Mouse (Mus musculus) lung, adult 18-20 months (tissue): ENCODE measurements around the gene Eif4g1.
A peak's percentile ranks its signal among the peaks of the same experiment; 100 is the strongest.

ENCODE experiments used
- DNase-seq, 2 experiments: peaks; one replicate each; pipeline ENCODE4 v3.0.0; 2022; ENCODE audit warnings: mixed read lengths in 2 of 2

Gene Eif4g1

DNA sequence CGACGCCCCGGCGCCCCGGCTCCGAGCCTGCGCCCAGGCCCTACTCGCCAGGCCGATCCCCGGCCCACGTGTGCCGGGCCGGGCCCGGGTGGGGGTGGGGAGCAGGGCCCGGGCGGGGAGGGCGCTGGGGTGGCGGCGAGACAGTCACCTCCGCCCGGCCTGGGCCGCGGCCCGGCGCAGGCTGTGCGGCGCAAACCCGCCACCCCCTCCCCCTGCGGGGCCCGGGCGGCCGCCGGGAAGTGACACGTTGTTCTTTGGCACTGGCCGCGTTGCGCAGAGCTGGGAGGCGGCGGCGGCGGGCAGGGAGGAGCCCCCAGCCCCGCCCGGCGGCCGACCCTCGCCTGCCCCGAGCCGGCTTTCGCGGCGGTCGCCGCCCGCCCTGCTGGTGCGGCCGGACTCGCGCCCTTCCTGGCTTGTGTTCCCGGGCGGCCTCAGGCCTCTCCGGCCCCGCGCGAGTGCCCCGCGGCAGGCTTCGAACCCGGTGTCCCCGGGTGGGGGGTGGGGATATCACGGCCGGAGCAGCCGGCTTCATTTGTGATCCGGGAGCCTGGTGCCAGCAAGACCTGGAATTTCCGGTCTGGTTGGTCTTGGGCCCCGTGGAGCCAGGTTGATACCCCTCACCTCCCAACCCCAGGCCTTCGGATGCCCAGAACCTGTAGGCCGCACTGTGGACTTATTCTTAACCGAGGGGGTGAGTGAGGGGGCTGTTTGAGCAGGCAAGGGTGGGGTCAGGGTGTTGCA is 5.0 kb downstream of the Eif4g1 start:
- DNase-seq: peak; percentile 53 to 69

DNA sequence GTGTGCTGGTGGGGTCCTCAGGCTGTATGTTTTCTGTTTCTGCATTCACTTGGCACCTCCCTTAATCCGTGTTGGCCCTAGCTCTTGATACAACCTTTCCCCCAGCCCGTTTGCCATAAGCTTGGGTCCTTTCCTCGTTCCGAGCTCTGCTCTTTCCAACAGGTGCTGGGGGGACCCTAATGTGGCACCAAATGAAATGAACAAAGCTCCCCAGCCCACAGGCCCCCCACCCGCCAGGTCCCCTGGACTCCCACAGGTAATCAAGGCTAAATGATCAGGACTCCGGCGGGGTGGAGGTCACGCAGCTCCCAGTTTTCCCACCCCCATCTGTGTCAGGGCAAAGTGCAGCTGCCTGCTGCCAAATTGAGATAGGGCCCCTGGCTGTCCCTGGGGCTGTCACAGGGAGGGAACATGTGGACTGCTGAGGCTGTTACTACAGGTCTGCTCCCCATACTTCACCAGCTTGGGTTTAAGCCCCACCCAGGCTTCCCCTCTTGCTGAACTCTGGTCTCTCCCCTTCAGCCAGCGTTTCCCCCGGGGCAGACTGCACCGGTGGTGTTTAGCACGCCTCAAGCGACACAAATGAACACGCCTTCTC is 5.7 kb downstream of the Eif4g1 start:
- DNase-seq: peak in 1 of 2 experiments; percentile 17

DNA sequence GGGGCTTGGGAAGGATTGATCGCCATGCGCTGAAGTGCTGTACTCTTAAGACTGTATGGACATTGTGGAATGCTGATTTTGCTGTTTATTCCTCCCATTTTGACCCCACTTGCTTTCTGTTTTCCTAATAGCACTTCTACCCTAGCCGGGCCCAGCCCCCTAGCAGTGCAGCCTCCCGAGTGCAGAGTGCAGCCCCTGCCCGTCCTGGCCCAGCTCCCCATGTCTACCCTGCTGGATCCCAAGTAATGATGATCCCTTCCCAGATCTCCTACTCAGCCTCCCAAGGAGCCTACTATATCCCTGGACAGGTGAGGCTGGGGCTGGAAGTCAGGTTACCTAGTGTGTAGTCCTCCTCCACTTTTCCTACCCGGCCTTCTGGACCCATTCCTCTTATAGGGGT is 7.1 kb downstream of the Eif4g1 start:
- no peak for DNase-seq

DNA sequence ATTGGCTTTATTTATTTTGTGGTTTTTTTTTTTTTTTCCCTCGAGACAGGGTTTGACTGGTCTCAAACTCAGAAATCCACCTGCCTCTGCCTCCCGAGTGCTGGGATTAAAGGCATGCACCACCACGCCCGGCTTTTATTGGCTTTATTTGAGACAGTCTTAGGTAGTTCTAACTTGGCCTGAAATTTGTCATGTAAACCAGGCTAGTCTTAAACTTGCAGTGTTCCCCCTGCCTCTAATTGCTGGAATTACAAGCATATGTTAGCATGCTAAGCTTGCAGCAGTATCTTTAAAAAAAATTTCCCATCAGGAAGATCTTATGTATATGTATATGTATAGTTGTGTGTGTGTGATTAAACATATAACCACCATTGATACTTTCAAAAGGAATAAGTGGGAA is 8.6 kb downstream of the Eif4g1 start:
- no peak for DNase-seq

GRCm38 (mm10) chr16:20677380-20677779 is 9.3 kb downstream of the Eif4g1 start:
- DNase-seq: no peak

GRCm38 (mm10) chr16:20677974-20678675 is 10.0 kb downstream of the Eif4g1 start:
- peak; percentile 92 to 96 for DNase-seq

- no peak for DNase-seq
Measured at GRCm38 (mm10) chr16:20690774-20691173, 22.7 kb downstream of the Eif4g1 start.

GRCm38 (mm10) chr16:20691617-20692016 is 23.5 kb downstream of the Eif4g1 start:
- no peak for DNase-seq

DNA sequence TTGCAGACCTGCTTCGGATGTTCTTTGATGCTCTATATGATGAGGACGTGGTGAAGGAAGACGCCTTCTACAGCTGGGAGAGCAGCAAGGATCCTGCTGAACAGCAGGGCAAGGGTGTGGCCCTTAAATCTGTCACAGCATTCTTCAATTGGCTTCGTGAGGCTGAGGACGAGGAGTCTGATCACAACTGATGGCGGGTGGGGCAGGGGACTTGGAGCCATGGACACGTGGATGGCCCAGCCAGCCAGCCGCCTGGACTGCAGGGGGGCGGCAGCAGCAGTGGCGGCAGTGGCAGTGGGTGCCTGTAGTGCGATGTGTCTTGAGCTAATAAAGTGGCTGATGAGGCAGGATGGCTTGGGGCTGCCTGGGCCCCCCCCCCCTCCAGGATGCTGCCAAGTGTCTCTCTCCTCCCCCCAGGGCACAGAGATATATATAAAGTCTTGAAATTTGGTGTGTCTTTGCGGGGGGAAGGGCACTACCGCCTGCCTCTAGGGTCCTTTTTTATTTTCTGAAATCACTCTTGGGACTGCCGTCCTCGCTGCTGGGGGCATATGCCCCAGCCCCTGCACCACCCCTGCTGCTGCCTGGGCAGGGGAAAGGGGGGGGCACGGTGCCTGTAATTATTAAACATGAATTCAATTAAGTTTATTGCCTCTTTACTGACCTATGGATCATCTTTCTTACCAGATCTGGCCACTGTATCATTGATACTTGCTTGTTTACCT is 24.3 kb downstream of the Eif4g1 start:
- no peak for DNase-seq

GRCm38 (mm10) chr16:20693111-20693701 is 25.1 kb downstream of the Eif4g1 start, which contains the start of gene Fam131a:
Gene Fam131a, plus strand, starts transcription at chr16:20693241.
- DNase-seq: peak; percentile 91 to 94

DNA sequence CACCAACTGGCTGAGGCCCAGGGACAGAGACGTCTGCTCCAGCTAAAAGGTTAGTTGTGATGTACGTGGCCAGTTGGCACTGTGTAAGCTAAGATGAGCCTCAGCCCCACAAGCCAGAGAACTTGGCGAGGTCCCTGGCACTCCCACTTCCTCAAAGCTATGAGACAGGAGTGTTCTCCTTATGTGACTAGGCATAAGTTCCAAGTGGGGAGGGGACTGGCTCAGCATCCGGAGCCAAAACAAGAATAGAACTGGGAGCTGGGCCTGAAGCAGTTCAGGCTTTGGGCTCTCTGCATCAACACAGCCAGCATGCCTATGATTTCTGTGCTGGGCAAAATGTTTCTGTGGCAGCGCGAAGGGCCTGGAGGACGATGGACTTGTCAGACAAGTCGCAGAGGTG is 26.7 kb downstream of the Eif4g1 start:
- DNase-seq: peak; percentile 51 to 53

DNA sequence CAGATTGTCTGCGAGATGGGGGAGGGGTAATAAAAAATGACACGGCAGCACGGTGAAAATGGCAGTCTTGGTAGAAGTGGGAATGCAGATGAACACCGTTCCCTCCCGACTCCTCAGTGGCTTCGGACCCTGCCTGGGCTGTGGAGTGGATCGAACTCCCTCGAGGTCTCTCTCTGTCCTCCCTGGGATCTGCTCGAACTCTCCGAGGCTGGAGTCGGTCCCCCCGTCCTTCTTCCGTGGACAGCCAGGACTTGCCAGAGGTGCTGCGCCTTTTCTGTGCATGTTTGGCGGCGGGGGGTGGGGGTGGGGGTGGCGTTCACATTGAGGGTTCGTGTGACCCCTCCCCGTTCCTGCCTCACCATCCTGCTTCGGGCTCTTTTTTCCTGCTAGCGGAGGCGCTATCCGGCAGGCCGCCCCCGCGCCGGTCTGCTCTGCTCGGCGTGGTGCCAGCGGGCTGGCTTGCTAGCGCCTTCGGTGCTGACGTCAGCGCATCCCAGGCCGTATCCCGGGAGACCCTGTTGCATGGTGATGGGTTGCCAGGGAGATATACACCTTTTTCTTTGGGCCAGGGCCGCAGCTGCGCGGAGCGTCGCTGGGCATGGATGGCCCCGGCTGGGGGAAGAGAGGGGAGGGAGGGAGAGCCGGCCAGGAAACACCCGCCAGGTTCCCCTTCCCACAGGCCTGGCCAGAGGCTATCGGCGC is 27.7 kb downstream of the Eif4g1 start:
- DNase-seq: peak; percentile 75 to 80

DNA sequence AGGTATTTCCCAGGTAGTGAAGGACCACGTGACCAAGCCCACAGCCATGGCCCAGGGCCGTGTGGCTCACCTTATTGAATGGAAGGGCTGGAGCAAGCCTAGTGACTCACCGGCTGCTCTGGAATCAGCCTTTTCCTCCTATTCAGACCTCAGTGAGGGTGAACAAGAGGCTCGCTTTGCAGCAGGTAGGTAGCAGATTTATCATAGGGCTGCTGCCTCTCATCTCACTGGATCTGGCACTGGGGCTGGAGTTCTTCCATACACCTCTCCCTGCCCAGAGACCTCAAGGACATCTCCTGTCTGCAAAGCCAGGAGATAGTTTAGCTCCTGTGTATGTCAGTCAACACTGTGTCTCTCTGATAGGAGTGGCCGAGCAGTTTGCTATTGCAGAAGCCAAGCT is 31.2 kb downstream of the Eif4g1 start:
- DNase-seq: no peak

DNA sequence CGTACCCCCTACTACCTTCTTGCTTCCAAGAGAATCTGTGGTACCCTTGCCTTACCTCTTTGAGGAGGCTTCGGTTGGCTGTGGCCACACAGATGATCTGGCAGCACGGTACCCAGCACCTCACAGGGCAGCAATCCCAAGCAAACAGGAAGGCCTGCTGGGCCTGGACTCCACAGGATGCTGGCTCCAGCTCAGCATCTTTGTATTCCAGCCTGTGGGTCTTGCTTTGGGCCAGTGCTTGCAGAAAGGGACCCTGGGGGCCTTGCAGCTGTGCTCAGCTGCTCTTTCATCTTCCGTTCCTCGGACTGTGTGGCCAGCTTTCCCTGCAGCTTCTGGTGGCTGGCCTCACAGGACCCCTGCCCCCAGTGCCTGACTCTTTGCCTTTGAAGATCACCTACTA is 31.9 kb downstream of the Eif4g1 start:
- DNase-seq: no peak

- DNase-seq: no peak
Measured at GRCm38 (mm10) chr16:20701316-20701715, 33.2 kb downstream of the Eif4g1 start.

DNA sequence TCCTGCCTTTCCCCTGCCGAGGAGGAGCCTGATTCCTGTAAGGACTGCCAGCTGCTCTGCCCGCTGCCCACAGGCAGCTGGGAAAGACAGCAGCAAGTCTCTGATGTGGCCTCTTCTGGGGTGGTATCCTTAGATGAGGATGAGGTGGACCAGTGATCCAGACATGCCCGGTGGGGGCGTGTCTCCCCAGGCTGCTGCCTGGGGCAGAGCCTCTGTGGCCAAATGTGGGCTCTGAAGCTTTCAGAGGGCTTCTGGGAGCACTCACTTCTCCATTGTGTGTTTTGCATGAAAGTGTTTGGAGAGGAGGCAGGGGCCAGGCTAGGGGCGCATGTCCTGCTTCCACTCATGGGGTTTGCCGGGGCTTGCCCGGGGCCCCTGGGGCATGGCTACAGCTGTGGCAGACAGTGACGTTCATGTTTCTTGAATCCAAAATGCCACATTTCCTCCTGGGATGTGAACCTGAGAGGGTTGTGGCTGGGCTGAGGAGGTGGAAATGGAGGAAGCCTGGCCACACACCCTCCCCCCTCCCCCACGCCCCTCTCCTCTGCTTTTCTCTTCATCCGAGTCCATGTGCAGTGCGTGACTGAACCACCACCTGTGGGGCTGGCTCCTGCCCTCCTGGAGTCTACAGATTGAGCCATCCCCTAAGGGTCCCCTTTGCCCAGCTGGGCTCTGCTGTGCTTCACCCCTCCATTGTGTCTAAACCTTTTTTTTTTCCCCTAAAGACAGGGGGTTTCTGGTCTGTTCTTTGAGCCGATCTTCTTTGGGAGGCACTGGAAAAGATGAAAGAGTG is 33.8 kb downstream of the Eif4g1 start:
- no peak for DNase-seq

DNA sequence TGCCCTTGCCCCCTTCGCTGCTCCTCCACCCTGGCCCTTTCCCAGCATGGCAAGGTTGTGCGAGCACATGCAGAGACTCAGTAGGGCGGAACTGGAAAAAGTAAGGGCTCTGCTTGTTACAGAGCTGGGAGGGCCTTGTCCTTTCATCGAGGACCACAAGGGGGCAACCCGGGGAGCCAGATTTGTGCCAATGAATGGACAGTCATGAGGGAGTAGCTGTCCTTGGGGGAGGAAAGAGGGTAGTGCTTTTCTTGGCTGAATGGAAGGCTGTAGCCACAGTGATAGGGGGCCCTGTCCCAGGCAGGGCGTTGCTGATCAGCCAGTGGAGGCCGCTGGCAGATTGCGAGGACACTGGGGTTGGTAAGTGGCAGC is 34.4 kb downstream of the Eif4g1 start:
- DNase-seq: peak; percentile 54 to 58

- no peak for DNase-seq
Measured at GRCm38 (mm10) chr16:20703071-20703470, 35.0 kb downstream of the Eif4g1 start.

GRCm38 (mm10) chr16:20703699-20704400 is 35.7 kb downstream of the Eif4g1 start:
- DNase-seq: no peak

DNA sequence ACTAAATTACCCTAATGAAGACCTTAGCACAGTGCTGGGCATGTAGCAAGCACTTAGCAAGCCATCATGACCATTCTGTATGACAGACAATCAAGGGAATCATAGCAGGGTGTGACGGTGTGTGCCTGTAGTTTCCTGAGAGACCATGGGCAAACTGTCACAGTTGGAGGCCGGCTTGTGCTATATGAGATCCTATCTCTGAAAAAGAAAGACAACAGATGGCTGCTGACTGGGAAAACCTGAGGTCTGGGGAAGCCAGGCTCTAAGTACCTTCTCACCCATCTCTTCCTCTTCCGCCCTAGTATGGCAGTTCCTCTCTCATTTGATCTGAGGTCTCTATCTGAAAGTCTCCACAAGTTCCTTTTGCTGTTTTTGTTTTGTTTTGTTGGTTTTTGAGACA is 37.7 kb downstream of the Eif4g1 start:
- no peak for DNase-seq
